ENCODE assay signal across 23 mouse cellular contexts in genomic region chr7:113443566-113443965, GRCm38 (mm10). TPM values are rescaled to one million over a fixed set of nuclear protein-coding genes. Genes with fewer than 3 reads are reported as not detected.
DNase-seq lines count a peak whose midpoint lies in the region; ATAC-seq and TF ChIP-seq lines count a peak whose summit lies in the region.
"Had no signal": no experiment of that assay in that cellular context is flagged by ENCODE, and none has a peak within 500 bp of the region (broad histone marks: within the 10 kb centered on the region; RNA-seq: fewer than 3 reads in every experiment).

No protein-coding gene starts in this region.

- no peak overlapping the region for H3K4me3 ChIP-seq in lung, postnatal 0 days (ENCODE audit: low read depth, low read length)
- H3K4me3 ChIP-seq: embryonic facial prominence, embryonic 15.5 days; hindbrain, embryonic 13.5 days; intestine, embryonic 15.5 days; midbrain, embryonic 15.5 days had no signal

- H3K27ac ChIP-seq in lung, postnatal 0 days (ENCODE audit: low read length) = no peak overlapping the region
- H3K27ac ChIP-seq: embryonic facial prominence, embryonic 15.5 days; hindbrain, embryonic 13.5 days; intestine, embryonic 15.5 days; liver, embryonic 14.5 days; midbrain, embryonic 15.5 days; stomach, postnatal 0 days had no signal

- no peak for ATAC-seq in lung, postnatal 0 days
- peak; percentile 90 for ATAC-seq in monocyte, adult 5-6 weeks (replicated peaks; ENCODE audit: insufficient number of reproducible peaks, low FRiP score, low TSS enrichment, poor library complexity, severe bottlenecking)
- ATAC-seq: intestine, embryonic 15.5 days; midbrain, embryonic 15.5 days had no signal

- H3K9me3 ChIP-seq in lung, postnatal 0 days (ENCODE audit: low read length) = no peaks in the 10 kb centered on the region
- H3K9me3 ChIP-seq: embryonic facial prominence, embryonic 15.5 days; intestine, embryonic 15.5 days; midbrain, embryonic 15.5 days had no signal

- 49% methylated on average over 3 of the region's 3 CpGs for WGBS in lung, postnatal 0 days

- no peak for TF ChIP-seq CTCF in lung, postnatal 0 days (IDR thresholded peaks at IDR 0.05)

- DNase-seq in kidney, adult 18-20 months = peak; percentile 16
- no peak for DNase-seq in kidney, postnatal 4 days
- DNase-seq in lung, postnatal 0 days (ENCODE audit: low spot score) = peak; percentile 37
- DNase-seq in lung, postnatal 4 days = no peak
- peak; percentile 77 for DNase-seq in adipocyte (ENCODE audit: low spot score)
- no peak for DNase-seq in frontal cortex, adult 2 months (ENCODE audit: extremely low spot score in 1 of 2, low spot score in 1 of 2)
- DNase-seq in cerebellum, postnatal 10 days = no peak
- DNase-seq: cerebellum, adult 9-11 months; gastrocnemius, postnatal 14 days; heart, postnatal 14 days; left cerebral cortex, postnatal 4 days had no signal

- H3K4me1 ChIP-seq in lung, postnatal 0 days (ENCODE audit: insufficient read depth, low read depth, low read length) = no peaks in the 10 kb centered on the region
- H3K4me1 ChIP-seq: embryonic facial prominence, embryonic 15.5 days; hindbrain, embryonic 13.5 days; intestine, embryonic 15.5 days; midbrain, embryonic 15.5 days had no signal

- no peak for TF ChIP-seq EP300 in lung, postnatal 0 days (IDR thresholded peaks at IDR 0.05)

- H3K4me2 ChIP-seq in lung, postnatal 0 days (replicated peaks; ENCODE audit: low read depth, low read length) = no peak overlapping the region
- H3K4me2 ChIP-seq: embryonic facial prominence, embryonic 15.5 days; heart, embryonic 11.5 days; hindbrain, embryonic 13.5 days; intestine, embryonic 15.5 days; midbrain, embryonic 15.5 days had no signal

- no peaks in the 10 kb centered on the region for H3K27me3 ChIP-seq in lung, postnatal 0 days (replicated peaks; ENCODE audit: insufficient read depth, low read length)
- H3K27me3 ChIP-seq: embryonic facial prominence, embryonic 15.5 days; hindbrain, embryonic 13.5 days; intestine, embryonic 15.5 days; midbrain, embryonic 15.5 days had no signal

- H3K36me3 ChIP-seq in lung, postnatal 0 days (ENCODE audit: insufficient read depth, low read length) = no peaks in the 10 kb centered on the region
- H3K36me3 ChIP-seq: embryonic facial prominence, embryonic 15.5 days; hindbrain, embryonic 13.5 days; intestine, embryonic 15.5 days; midbrain, embryonic 15.5 days had no signal

- H3K9ac ChIP-seq in lung, postnatal 0 days (replicated peaks; ENCODE audit: low read depth) = no peak overlapping the region
- H3K9ac ChIP-seq: embryonic facial prominence, embryonic 15.5 days; hindbrain, embryonic 13.5 days; intestine, embryonic 15.5 days; liver, embryonic 14.5 days; midbrain, embryonic 15.5 days had no signal

RNA-seq across cellular contexts. Expression of gene Pth, which starts 55.2 kb away (rescaled TPM):
- not detected in 2 replicates for polyA plus RNA-seq in lung, postnatal 0 days (2015; fragmentation: Nextera tagmentation; extraction: Ambion mirVana)
- not detected in 3 replicates for total RNA-seq in monocyte, adult 5-6 weeks (2017)
- not detected in 2 replicates for polyA plus RNA-seq in frontal cortex, adult 2 months (2012; rRNA removed)
- total RNA-seq: gastrocnemius, postnatal 14 days; heart, postnatal 14 days; layer of hippocampus, adult 8-10 months; left cerebral cortex, adult 18-20 months; left cerebral cortex, postnatal 4 days had no signal
- polyA plus RNA-seq: forebrain, embryonic 11.5 days; hindbrain, embryonic 13.5 days; intestine, embryonic 15.5 days; liver, embryonic 14.5 days; midbrain, embryonic 15.5 days; spleen, adult 2 months; stomach, postnatal 0 days had no signal

Comparison
In these comparisons a context has a peak if more than half of its experiments do, and no peak if none do; other contexts are left out.
1. DNase-seq: peak in kidney, adult 18-20 months (single experiment), lung, postnatal 0 days (single experiment) and adipocyte (single experiment); none in kidney, postnatal 4 days (0 of 2), lung, postnatal 4 days (0 of 2), frontal cortex, adult 2 months (0 of 2) and cerebellum, postnatal 10 days (0 of 2).